26 mouse cellular contexts compared by ENCODE assay signal in the genomic region with DNA sequence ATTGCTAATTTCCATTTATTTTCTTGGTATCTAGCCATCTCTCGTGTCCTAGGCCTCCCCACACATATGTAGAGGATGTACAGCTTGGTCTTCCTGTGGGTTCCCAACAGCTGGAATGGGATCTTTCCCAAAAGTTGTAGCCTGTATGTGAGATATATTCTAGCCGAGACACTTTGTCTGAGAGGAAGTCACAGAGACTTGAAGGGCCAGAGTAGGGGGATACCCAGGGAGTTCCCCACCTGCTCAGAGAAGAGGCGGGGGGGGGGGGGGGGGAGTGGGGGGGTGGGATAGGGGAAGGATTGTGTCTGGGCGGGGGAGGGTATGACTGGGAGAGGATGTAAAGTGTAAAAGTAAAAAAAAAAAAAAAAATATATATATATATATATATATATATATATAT.
"Had no signal": no experiment of that assay in that cellular context is flagged by ENCODE, and none has a peak within 500 bp of the region (broad histone marks: within the 10 kb centered on the region; RNA-seq: fewer than 3 reads in every experiment).

No protein-coding gene starts in this region.

- H3K4me3 ChIP-seq: embryonic facial prominence, embryonic 10.5 days; embryonic facial prominence, embryonic 12.5 days; embryonic facial prominence, embryonic 13.5 days; embryonic facial prominence, embryonic 15.5 days; erythroblast, embryonic 14.5 days; forebrain, embryonic 10.5 days; forebrain, embryonic 12.5 days; forebrain, embryonic 13.5 days; forebrain, embryonic 15.5 days; gastrocnemius, adult 2 months; heart, adult 2 months; heart, embryonic 10.5 days had no signal

- H3K27me3 ChIP-seq: embryonic facial prominence, embryonic 12.5 days; embryonic facial prominence, embryonic 13.5 days; embryonic facial prominence, embryonic 15.5 days; forebrain, embryonic 12.5 days; forebrain, embryonic 13.5 days; forebrain, embryonic 15.5 days had no signal

- H3K27ac ChIP-seq: embryonic facial prominence, embryonic 10.5 days; embryonic facial prominence, embryonic 12.5 days; embryonic facial prominence, embryonic 13.5 days; embryonic facial prominence, embryonic 15.5 days; forebrain, embryonic 10.5 days; forebrain, embryonic 12.5 days; forebrain, embryonic 13.5 days; forebrain, embryonic 15.5 days; gastrocnemius, adult 2 months; heart, adult 2 months; heart, embryonic 10.5 days had no signal

- H3K4me2 ChIP-seq: embryonic facial prominence, embryonic 12.5 days; embryonic facial prominence, embryonic 13.5 days; embryonic facial prominence, embryonic 15.5 days; forebrain, embryonic 12.5 days; forebrain, embryonic 13.5 days; forebrain, embryonic 15.5 days had no signal

- ATAC-seq: forebrain, embryonic 13.5 days; forebrain, embryonic 14.5 days; forebrain, embryonic 15.5 days; forebrain, embryonic 16.5 days; forebrain, postnatal 0 days had no signal

- H3K9ac ChIP-seq: embryonic facial prominence, embryonic 12.5 days; embryonic facial prominence, embryonic 13.5 days; embryonic facial prominence, embryonic 15.5 days; forebrain, embryonic 12.5 days; forebrain, embryonic 13.5 days; forebrain, embryonic 15.5 days; forebrain, postnatal 0 days had no signal

- H3K4me1 ChIP-seq: embryonic facial prominence, embryonic 10.5 days; embryonic facial prominence, embryonic 12.5 days; embryonic facial prominence, embryonic 13.5 days; embryonic facial prominence, embryonic 15.5 days; forebrain, embryonic 10.5 days; forebrain, embryonic 12.5 days; forebrain, embryonic 13.5 days; forebrain, embryonic 15.5 days; heart, embryonic 10.5 days had no signal

- DNase-seq: cerebellum, postnatal 10 days; cerebellum, postnatal 14 days; cerebellum, postnatal 25 days; cerebellum, postnatal 36 days; embryo, embryonic 11 days; forebrain, postnatal 0 days; gastrocnemius, adult 2 months; gastrocnemius, postnatal 10 days; gastrocnemius, postnatal 14 days; gastrocnemius, postnatal 25 days; gastrocnemius, postnatal 36 days; heart, adult 11 months; heart, adult 18-20 months; heart, adult 2 months had no signal

- H3K9me3 ChIP-seq: embryonic facial prominence, embryonic 10.5 days; embryonic facial prominence, embryonic 12.5 days; embryonic facial prominence, embryonic 13.5 days; embryonic facial prominence, embryonic 15.5 days; forebrain, embryonic 10.5 days; forebrain, embryonic 12.5 days; forebrain, embryonic 13.5 days; forebrain, embryonic 15.5 days; heart, embryonic 10.5 days had no signal
